Mouse (Mus musculus) layer of hippocampus, postnatal 14 days (tissue): Measurements from ENCODE around the gene Gm10181. TPM values are rescaled to one million over a fixed set of nuclear protein-coding genes. Genes with fewer than 3 reads are reported as not detected.

Source experiments
- total RNA-seq, 2 experiments: library from RNA; stranded (reverse); gene quantifications; 2 replicates each; pipeline ENCODE4 v1.2.3; 2021

The Gm10181 gene
- total RNA-seq, 2 experiments from 2014 or later = not detected

Other genes with a start within 250 kb of the Gm10181 start
- 10 to 100 TPM; 46.9 to 47.5 TPM for gene Herpud2, start 62.4 kb downstream of the Gm10181 start, total RNA-seq
- 100 to 1,000 TPM; 278 to 289 TPM for gene Sept7, start 163.0 kb downstream of the Gm10181 start, total RNA-seq